Mouse (Mus musculus) mesoderm, embryonic 11.5 days (tissue): ENCODE measurements around the gene Gng7.

ENCODE experiments used
- DNase-seq: peaks from one replicate; pipeline ENCODE4 v3.0.0-alpha.2; 2012; ENCODE audit warnings: low read depth, low spot score

Gene Gng7

DNA sequence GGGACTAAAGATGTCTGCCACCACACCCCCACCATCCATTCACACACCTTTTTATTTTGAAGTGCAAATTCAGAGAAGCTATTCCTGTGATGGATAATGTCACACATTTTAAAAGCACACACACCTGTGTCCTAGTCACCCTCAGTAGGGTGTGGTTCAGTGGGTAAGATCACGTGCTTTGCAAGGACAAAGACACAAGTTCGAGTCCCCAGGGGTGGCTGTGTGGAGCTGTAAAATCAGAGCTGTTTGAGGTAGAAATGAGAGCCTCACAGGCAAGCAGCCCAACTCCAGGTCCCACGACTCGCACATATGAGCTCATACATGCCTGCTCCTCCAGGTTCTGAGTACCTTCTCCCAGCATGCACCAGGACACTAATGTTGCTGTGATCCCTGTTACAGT is 46.6 kb downstream of the Gng7 start:
- DNase-seq = no peak

DNA sequence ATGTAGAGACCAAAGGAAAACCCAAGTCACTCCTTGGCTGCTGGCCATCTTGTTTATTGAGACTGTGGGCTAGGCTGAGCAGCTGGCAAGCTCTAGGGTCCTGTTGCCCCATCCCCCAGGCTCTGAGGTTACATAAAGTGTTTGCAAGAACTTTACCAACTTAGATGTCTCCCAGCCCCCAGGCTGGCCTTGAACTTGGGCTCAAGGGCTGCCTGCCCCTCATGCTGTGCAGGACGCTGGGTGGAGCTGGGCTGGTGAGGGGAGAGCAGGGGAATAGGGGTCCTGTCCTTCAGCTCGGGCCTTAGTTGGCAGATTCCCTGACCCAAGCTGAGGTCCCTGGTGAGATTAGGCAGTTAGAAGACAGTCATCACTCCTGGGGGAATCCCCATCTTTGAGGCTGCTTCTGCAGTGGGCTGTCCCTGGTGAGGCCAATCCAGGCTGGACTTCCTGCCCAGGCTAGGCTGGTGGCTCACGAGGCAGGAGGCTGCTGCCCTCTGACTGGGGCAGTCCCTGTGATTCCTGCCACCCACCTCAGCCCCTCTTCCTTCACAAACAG is 47.6 kb downstream of the Gng7 start:
- DNase-seq = no peak

DNA sequence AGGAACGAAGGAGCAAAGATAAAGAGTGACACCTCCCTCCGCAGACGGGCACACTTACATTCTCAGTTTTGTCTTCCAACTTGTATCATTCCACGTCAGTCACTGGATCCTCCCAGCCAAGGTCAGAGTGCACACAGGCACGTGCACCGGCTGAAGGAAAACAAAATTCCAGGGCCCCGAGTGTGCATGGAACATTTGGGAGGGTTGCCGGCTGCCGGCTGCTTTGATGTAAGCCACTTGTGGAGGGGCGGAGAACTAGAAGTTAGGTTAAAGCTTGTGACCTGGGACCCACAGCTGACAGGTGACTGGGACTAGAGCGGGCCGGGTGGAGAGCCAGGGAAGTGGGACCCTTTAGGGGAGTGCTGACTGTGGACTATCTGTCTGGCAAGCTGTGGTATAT is 48.4 kb downstream of the Gng7 start:
- no peak for DNase-seq

DNA sequence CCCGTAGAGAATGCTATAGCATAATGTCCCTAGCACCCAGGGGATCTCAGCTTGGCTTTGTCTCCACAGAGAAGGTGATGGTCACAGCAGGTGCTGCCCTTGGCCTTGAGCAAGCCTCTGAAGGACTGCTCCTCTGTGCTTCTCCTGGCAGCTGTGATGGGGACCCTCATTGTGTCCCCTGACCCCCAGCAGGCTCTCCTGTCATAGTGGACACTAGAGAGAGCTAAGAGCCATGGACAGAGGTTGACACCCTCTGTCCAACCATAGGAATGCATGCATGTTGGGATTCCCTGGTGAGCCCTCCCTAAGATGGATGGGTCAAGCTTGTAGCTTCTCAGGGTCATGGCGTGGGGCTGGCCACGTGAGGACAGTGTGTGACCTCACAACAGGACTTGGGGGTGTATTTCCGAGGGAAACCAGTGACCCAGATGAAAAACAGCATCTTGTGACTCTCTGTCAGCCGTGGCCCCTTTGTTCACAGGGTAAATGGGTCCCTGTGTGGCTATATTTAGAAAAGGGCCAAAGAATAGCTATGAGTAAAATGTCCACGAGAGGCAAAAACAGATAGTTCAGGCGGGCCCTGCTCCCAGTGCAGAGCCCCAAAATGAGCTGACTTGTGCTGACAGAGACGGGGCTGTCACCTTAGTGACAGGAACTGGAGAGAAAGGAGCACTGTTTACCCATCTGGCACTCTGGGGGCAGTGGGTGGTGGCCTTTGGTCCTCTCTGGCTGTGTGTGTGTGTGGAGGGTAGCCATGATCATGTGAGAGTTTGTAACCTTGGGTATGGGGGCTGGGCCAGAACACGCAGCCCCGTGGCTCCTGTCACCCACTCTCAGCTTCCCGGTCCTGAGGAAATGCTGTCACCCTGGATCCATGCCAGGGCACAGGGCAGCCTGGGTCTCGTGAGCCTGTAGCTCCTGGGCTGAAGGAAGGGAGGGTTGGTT is 51.4 kb downstream of the Gng7 start:
- no peak for DNase-seq

DNA sequence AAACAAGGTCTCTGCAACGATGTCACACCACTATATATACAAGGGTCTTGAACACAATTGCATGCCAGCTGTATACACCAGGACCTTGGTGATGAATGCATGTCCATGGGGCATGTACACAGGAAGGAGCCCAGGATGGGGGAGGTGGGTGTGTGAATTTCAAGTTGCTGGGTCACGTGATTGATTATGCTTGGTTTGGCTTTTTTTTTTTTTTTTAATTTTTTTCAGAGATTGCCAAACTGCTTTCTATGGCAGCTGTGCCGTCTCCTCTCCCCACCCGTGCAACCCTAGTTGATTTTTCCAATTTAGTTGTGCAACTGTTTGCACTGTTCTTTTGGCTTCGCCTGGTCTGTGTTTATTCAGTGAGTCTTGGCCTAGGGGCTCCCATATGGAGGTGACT is 52.2 kb downstream of the Gng7 start:
- DNase-seq = no peak

DNA sequence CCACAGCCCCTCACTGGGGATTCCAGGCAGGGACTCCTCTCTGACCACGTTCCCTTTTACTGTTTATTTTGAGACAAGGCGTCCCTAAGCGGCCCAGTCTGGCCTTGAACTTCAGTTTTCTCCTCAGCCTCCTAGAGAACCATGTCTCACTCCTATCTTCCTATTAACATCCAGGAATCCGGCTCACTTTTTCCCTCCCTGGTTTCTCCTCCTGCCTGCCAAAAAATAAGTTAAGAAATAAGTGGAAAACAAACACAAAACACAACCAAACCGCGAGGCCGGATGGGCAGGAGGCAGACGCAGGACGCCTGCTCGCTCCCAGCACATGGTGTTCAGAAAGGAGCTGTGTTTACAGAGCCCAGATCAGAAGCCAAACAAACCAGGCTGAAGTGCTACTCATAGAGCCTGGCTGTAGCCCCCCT is 52.7 kb downstream of the Gng7 start:
- no peak for DNase-seq

DNA sequence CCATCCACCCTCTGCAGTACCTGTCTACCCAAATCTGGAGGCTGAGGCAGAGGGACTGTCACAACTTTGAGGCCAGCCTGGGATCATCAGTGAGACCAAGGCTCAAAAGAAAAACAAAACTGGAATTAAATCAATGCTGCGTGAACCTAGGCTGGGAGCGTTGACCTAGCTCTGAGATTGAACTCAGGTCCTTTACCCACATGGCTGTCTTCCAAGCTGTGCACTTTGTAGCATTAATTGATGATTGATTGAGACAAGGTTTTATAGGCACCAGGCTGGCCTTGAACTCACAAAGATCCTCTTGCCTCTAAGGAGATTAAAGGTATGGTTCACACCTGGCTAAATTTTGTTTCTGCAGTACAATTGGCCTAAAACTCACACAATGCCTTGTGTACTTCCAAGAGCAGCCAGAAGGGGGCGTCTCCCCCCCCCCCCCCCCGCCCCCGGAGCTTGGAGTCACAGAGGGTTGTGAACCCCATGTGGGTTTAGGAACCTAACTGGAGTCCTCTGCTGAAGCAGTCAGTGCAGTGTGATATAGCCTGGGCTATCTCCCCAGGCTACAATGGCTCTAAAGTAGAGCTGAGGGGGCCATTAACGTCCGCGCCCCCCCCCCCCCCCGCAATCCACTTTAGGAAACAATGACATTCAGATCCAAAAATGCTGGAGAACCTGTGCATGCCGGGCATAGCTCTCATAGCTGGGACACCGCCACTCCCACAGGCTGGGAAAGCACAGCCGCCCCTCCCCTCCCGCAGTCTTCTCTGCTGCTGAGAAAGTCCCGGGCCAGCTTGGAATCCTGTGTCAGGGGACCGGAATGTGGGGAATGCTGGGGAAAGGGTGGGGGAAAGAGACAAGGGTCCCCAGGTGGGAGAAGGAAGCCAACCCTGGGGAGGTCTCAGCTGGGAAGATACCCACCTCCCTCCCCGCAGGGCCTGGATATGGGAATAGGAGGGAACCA is 53.9 kb downstream of the Gng7 start:
- DNase-seq = peak; percentile 87

DNA sequence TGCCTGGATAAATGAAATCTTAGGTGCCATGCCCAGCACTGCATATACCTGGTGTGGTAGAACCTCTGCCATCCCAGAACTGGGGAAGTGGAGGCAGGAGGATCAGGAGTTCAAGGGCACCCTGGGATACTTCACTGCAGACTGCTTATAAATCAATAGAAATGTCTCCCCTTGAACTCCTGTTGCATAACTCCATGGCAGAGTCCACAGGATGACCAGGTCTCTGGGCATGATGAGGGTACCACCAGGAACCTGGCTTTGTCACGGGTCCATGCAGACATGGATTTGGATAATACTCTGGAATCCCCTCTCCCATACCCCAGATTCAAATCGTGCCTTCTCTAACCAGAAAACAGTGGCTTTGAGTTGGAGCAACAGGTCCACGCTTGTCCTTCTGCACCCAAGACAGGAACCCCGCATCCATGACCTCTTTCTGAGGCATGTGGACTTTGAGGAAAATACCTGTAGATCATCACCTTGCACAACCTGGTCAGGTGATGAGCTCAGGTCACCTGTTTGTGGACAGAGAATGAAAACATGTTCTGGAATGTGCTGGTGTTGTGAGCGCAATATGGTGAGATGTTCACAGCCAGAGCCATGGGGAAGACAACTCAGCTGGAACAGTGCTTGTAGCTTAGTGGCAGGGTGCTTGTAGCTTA is 55.6 kb downstream of the Gng7 start:
- no peak for DNase-seq

DNA sequence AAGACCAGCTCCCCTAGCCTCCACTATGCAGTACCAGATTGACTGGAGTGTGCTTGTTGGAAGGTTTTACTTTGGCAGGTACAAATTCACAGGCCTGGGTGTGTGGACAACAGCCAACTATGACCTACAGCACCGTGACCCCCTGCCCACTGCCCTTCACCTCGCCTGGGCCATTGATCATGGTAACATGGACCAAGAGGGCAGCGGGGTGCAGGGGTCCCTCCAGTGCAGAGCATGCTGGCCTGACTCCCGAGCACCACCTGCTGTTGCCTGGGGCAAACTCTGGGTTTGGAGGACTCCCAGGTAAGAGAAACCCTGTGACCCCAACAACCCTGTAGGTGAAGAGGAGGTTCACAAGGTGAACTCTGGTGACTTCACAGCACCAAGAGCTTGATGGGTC is 57.0 kb downstream of the Gng7 start:
- no peak for DNase-seq

DNA sequence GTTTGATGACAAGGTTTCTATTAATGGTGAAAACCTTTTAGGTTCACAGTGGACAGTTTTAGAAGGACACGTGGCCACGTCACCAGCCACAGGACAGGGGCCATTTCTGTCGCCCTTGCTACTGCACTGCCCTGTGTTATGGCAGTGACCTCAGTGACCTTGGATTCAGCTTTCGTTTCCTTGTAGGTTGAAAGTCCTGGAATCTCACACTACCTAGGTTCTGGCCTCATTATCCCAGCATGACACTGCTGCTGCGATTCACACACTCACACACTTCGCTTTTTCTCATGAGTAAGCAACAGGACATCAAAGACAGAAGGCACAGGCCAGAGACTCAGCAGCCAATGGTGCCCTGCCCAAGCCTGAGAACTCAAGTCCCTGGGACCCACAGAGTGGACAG is 57.8 kb downstream of the Gng7 start:
- DNase-seq = no peak

DNA sequence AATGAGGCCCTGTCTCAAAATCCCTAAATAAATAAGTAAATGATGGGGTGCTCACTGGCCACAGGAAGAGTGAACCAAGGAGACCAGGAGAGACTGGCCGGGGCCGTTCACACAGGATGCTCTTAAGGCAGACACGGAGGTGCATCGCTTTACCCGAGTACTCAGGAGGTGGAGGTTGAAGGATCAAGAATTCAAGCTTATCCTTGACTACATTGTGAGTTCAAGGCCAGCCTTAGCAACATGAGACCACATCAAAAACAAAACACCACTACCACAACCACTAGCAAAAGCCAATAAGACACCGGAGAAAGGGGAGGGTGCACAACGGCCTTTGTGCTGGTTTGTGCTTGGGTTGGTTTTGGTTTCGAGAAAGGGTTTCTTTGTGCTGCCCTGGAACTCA is 58.4 kb downstream of the Gng7 start:
- no peak for DNase-seq

DNA sequence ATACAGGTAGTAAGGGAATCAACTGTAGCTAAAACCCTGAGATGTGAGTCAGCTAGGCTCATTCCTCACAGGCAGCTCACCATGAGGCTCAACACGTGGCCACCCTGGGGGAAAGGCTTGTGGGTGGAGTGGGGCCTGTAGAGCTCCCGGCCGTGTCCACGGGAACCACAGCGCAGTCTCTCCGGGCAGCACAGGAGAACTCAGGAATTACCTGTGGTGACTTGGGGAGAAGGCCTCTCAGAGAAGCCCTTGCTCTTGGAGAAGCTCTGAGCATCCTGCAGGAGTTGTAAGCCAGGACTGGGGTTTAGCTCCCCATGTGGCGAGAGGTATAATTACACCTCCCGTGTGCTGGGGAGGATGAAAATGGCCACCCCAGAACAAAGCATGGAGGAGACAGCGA is 59.2 kb downstream of the Gng7 start:
- peak; percentile 77 for DNase-seq

DNA sequence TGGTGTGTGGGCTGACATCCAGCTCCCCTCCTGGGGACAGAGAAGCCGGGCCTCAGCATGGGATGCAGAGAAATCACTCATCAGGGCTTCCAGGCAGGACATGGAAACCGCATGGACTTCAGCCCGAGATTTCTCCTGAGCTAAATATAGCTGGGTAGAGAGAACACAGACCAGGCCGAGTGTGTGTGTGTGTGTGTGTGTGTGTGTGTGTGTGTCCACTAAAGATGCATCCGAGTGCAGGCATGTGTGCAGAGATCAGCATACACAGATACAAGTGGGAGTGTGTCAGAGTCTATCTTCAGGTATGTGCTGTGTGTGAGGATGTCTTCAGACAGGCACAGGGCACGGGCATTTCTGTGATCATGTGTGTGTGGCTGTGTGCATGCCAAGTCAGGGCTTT is 59.9 kb downstream of the Gng7 start:
- DNase-seq = no peak

DNA sequence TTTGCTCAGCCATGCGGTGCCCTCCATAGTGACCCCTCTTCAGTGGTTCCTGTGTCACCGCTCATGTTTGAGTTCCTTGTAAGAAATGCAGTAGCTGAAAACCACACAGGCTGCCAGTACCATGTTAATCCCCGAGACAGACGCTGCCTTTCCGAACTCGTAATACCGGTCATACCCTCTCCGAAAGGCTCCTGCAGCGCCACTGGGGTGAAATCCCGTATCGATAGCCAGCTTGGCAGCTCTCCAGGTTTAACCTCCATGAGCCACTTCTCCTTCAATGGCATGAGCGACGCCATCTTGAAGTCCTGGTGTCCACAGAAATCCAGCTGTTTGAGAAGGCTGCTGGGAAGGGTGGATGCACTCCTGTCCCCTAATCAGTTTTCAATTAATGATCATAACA is 60.3 kb downstream of the Gng7 start:
- DNase-seq = no peak

DNA sequence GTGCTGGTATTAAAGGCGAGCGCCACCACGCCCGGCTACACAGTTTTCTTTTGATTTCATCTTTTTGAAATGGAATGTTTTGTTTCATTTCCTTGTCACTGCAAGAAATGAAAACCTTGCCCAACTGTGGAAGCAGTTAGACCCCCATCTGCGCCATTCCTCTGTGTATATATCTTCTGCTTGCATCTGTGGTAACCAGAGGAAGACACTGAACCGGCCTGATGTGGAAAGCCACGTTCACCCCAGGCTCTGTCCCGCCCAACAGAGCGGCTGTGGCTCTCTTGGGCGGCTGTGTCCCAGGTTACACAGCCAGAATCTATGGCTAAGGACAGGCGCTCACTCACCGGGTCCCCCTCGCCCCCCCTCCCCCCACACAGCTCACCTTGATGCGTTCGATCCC is 62.3 kb downstream of the Gng7 start:
- no peak for DNase-seq

DNA sequence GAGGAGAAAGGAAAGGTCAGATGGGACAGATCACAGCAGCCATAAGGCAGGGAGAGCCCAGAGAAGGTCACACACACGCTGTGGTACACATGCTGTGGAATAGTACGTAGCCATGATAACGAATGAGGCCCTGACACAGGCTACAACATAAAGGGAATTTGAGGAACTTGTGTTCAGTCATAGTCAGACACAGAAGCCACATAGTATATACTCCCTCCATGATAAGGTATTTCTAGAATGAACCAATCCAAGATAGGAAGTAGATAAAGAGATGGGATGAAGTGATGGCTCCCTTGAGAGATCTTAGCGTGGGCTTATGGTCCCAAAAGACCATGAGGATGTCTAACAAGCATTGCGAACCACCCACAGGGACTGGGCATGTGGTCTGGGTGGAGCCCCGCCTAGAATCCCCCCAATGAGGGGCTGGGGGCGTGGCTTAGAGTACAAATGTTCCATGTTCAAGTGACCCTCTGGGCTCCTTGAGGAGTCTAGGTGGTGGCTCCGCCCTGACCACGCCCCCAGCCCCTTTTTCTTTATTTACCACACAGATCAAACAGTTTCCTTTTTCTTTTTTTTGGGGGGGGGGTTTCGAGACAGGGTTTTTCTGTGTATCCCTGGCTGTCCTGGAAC is 62.9 kb downstream of the Gng7 start:
- DNase-seq = no peak

DNA sequence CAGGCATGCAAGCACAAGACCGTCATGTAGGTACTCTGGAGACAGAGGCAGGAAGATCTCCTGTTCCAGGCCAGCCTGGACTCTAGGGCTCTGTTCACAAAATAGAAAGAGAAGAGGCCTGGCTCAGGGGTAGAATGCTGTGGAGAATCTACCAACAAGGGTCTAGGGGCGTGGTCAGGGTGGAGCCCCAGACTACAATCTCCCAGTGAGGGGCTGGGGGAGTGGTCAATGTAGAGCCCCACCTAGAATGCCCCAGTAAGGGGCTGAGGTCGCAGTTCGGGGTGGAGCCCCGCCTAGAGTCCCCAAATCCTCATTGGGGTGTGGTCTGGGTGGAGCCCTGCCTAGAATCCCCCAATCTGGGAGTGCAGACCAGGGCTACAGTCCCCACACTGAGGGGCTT is 64.4 kb downstream of the Gng7 start:
- no peak for DNase-seq

DNA sequence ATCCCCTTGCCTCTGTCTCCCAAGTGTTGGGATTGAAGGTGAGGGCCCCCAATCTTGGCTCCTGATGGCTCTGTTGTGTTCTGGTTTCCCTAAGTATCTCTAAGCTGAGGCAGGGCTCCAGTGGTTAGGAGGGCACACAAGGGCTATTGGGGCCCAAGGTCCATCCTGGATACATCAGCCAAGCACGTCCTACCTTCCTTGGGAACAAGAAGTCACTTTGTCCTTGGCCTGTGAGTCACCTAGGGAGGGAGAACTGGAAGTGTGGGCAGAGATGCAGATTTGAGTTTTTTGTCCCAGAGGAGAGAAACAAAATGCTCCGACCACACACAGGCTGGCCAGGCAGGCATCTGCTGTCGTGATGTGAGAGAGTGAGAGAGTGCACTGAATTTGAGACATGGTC is 65.7 kb downstream of the Gng7 start:
- DNase-seq = no peak

DNA sequence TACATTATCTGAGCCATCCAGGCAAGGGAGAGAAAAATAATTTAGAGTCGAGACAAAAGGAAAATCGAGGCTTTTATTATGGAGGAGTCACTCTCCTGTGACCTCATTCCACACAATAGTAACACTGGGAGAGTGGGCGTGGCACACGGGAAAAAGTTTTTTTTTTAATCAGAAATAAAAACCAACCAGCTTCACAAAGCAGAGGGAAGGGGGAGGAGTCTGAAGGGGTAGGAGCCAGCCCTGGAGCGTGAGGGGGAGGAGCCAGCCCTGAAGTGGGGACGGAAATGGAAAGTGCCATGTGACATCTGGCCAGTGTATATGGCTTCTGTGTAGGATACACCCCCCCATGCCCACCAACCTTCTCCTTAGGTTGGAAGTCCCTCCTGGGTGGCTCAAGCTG is 66.2 kb downstream of the Gng7 start:
- DNase-seq = no peak

DNA sequence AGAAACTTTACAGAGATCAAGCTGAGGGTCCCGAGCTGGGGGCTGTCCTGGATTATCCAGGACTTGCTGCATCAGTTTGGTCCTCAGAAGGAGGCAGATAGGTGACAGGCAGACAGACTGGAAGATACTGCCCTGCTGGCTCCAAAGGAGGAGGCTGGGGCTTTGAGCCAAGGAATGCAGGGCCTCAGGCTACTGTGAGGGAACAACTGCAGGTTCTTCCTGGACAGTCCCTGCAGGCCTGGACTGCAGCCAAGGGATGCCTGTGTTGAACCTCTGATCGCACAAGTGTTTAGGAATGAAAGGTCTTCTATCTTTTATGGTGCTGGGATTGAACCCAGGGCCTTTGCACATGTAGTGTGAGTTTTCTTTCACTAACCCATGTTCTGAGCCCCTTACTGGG is 66.9 kb downstream of the Gng7 start:
- DNase-seq = no peak
